Mouse (Mus musculus): ENCODE results near the gene Grm4.

GRCm38 (mm10) chr17:27508002-27508401, 13.2 kb downstream of the Grm4 start:
- TF ChIP-seq CTCF (IDR thresholded peaks at IDR 0.05; ENCODE audit: low read depth) (no peak), EP300 (IDR thresholded peaks at IDR 0.05; ENCODE audit: low read depth) (no peak)

Data from liver, embryonic 14.5 days (tissue).